Mouse (Mus musculus) urinary bladder, postnatal 10 days (tissue): Measurements from ENCODE around the gene Vat1l.
A peak's percentile ranks its signal among the peaks of the same experiment; 100 is the strongest.

Source experiments
- DNase-seq: peaks from one replicate; pipeline ENCODE4 v3.0.0; 2022; ENCODE audit warnings: low spot score

The Vat1l gene

DNA sequence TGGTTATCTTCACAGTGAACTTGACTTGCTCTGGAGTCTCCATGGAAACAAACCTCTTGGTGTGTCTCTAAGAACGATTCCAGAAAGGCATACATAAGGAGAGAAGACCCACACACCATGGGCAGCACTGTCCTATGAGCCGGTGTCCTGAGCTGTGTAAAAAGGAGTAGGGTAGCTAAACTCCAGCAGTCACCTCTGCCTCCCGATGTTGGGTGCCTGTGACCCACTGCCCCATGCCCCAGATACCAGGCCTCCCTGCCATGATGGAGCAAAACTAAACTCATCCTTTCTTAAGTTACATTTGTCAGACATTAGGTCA, 90.3 kb downstream of the Vat1l start:
- no peak for DNase-seq

DNA sequence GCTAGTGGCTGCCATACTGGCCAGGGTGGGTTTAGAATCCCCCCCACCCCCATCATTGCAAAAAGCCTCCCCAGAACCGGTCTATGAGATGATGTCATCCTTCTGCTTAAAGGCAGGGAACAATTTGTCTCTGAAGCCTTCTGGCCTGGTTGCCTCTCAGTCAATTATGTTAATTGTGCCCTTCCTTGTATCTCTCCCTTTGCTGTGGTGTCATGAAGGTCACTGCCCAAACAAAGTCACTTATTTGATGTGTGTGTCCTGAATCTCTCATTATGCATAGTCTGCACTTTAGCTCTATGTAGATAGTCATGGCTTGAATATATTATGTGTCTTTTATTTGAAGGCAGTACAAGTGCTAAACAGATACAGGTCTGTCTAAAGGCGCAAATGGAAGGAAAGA, 92.8 kb downstream of the Vat1l start:
- no peak for DNase-seq

DNA sequence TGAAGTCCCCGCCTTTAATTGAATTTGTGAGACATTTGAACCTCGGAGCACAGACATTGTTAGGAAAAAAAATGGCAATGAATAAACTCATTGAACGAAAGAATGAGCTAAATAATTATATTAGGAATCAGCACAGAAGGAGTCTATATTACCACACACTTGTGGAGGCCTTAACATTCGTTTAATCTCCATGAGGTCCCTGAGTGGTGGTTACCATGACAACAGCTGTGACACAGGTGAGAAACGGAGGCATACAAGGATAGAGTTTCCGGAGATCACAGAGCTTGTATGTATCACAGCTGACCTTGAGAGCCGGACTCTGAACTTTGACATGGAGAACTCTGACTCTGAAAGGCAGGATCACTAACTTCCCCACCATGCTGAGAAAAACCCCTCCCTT, 94.7 kb downstream of the Vat1l start:
- DNase-seq, result no peak

DNA sequence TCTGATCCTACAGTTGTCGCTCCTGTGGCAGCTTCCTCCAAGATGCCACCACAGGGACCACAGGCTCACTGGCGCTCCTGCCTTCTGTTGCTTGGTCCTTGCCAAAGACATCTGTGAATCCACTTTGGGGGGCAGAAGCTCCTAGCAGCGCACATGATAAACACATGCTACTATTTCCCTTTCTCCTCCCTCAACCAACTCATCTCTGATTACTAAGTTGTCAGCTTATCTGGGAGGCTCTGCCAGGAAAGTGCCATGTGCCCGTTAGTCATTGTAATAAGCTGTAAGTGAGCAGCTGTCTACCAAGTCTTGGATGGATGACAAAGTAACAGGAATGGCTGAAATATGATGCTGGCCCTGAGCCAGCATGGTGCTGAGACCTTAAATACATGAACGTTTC, 100.9 kb downstream of the Vat1l start:
- DNase-seq, result no peak

DNA sequence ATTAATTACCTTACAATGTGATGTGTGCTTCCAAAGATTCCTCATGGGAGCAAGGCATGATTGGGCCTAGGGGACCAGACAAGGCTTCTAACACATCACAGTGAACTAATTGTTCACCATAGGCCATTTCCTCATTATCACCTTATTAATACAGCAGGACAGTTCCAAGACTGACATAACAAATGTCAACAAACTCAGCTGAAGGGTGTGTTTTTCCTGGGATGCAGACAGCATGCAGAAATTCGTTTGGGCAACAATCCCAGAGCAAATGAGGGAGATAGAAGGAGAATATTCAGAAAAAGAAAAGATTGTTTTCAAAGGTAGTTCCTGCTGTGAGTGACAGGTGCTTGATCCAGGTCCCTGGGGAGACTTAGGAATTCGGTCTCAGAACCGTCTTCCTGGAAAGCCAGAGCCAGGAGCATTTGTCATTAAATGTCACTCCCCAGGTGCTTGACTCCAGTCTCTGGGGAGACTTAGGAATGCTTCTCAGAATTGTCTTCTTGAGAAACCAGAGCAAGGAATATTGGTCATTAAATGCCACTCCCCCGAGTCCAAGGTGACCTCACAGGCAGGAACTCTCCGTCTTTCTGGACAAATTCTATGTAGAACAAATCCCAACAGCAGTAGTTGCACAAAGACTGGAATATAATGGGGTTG, 109.4 kb downstream of the Vat1l start:
- no peak for DNase-seq

DNA sequence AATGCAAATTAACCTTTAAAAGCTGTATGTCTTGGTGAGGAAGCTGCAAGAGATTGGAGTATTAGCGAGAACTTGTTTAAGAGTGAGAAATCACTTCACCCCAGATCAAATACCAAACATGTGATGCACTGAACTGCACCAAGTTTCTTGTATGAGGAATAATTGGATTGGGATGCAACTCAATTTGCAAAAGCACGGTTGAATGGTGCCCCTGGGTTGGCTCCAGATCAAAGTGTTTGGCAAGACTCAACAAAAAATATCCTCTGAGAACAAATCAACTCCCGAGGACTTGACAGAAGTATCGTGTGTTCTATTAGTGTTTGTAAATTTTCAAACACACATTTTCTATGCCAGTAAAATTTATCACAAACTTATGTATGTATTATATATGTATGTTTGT, 112.7 kb downstream of the Vat1l start:
- no peak for DNase-seq

DNA sequence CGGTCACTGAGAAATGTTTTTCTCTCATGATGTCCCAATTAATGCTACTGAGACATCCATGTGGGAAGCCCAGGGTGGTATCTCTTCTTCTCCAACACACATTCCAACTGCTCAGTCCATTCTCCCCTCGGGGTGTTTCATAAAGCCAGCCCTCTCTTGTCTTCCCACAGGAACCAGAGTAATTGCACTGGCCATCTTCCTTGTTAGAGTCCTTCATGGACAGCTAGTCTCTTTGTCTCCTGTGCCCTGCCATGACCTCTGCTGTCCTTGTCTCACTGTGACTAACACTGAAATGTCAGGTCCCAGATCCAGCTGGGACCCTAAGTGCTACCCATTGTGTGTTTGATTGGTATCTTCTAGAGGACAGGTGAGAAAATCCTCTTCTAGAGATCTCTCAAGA, 116.7 kb downstream of the Vat1l start:
- DNase-seq, result no peak

DNA sequence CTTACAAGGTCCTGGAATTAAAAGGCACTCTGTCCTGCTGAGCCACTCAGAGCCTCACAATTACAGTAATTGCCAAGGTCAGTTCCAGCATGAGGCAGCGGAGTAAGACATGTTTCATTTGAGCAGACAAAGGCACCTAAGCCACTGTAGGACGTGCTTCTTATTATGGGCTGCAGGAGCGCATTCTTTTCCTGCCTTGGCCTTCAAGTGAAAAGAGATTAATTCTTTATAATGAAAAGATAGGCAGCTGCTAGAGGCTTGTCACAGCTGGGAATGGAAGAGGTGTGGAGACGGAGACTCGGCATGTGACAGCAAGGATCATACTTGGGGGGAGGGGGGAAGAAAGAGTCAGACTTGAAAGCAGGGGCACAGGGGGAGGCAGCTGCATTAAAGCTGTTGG, 126.5 kb downstream of the Vat1l start:
- DNase-seq, result no peak

DNA sequence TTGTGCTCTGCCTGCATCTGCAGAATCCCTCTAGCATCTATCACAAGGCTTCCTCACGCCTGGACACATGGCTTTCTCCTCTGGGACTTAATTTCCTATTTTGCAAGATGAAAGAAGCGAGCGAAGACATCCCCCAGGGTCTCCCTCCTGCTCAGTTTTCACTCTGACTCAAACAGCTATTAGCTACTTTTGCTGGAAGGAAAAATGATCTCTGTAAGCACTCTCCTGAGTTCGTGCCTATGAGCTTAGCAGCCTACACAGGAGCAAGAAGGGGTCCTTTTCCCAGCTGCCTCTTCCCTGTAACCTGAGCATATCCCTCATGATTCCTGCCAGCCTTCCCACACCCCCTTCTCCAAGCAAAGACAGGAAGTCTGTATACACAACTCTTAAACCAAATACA, 127.5 kb downstream of the Vat1l start:
- no peak for DNase-seq

DNA sequence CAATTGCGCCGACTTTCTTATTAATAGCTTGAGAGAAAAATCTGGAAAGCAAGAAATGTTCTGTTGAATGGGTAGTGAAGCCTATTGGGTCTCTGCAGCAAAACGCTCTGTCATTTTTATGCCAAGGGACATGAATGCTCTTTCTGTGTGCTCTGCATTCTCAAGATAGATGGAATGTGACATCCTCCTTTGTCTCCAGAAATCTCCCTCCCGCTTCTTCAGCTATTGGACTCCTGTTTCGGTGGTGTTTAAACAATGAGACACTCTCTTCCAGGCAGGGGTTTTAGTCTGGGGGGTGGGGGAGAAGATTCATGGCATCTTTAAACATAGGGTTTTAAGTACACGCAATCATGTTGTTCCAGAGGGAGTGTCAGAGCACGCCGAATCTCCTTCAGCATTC, 130.3 kb downstream of the Vat1l start:
- no peak for DNase-seq

DNA sequence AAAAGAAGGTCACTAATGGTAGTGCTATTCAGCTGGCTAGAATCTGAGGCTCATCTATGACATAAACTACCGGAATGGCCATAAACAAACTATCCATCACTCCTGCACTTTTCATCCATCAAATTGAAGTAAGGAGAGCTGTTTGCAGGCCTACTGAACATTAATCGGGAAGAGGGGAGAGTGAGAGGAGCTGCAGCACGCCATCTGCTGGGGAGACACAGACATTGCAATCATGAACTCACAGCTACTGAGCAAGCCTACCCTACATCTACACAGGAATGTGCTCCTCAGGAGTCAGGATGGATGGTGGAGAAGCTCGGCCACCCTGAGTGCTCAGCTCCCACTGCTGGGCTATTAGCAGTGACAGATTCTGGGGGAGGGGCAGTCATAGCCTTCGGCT, 136.9 kb downstream of the Vat1l start:
- DNase-seq, result no peak

DNA sequence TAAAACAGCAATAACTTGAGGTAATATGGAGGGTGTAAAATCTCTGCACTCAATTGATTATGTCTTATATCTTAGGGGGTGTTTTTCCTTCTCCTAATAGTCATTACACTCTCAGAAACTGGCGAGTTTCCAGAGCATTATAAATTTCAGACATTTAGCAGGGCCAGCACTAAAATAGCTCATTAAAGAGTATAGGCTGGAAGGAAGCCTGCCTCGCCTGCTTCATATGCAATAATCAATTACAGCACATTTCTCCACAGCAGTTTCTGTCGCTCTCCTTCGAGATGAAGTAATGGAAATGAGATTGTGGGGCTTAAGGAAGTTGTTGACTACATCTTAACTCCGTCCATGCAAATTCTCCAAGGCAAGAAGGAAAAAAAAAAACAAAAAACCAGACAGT, 139.4 kb downstream of the Vat1l start:
- no peak for DNase-seq

DNA sequence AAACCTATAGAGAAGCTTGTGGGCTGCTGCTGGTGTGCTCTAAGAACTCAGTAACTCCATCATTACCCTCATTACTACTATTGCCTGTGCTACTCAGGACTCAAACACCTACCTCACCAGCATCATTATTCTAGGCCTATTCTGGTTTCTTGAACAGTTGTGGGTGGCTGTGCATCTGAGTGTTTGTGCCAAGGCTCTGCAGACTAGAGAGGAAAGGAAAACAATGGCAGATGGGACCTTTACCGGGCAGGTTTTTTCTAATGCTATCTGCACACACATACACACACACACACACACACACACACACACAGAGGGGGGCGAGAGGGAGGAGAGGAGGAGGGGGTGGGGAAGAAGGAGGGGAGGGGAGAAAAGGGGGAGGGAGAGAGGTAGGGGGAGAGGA, 140.6 kb downstream of the Vat1l start:
- no peak for DNase-seq

DNA sequence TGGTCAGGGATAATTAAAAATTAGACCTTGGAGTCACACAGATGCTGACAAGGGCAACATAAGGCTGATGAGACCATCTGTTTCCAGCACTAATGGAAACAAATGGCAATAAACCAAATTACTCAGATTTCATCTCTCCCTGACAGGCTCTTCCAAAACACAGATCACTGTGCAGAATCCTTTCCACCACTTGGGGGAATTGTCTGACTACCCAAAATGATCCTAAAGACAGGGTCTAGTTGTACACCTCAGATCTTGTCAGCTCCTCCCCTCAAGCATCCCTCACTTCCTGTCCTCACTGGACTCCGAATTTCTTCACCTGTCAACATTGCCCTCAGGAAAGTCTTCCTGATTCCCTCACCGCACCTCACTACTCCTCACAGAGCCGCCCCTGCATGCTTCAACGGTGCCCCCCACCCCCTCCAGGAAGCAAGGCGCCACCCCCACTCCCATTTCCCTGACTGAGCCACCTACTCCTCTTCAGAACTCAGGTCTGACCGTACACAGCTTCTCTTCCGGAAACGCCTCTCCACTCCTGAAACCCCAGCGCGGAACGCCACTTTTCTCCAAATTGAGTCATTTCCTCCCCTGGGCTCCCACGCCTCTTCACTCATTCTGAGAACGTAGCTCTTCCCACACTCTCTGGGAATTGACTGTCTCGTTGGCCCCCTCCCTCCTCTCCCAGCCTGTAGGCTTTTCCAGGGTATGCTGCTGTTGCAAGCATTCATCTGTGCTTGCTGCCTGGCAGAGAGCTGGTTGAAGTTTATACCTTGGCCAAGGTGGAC, 146.4 kb downstream of the Vat1l start:
- DNase-seq, result no peak

DNA sequence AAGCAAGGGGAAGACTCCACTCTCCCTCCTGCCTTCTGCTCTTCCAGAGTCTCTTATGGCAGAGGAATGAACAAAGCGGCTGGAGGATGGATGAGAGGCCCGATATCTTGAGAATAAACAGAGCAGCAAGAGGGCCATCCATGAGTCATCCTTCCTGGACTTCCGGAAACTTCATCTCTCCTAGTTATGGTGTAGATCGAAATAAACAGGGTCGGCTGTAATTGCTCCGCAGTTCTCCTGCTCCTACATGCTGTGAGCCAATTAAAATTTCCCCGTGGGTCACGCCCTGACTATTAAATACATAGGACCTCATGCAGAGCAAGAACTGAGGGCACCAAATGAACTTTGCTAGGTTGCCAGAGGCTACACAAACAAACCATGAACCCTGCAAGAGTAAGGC, 155.1 kb downstream of the Vat1l start:
- DNase-seq, result no peak

DNA sequence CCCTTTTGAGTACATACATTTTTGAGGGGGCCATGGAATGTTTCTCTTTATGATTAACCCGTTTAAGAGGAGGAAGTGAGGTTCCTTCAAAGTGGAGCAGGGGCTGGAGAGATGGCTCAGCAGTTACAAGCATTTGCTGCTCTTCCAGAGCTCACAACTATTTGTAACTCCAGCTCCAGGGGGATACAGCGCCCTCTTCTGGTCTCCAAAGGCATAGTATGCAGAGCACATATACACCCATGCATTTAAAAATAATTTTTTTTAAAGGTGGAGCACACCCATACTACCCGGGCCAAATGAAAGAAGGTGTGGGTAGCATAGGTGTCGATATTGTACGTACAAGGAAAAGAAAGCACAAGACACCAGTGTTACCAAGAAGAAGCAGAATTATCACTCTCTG, 157.8 kb downstream of the Vat1l start:
- no peak for DNase-seq

DNA sequence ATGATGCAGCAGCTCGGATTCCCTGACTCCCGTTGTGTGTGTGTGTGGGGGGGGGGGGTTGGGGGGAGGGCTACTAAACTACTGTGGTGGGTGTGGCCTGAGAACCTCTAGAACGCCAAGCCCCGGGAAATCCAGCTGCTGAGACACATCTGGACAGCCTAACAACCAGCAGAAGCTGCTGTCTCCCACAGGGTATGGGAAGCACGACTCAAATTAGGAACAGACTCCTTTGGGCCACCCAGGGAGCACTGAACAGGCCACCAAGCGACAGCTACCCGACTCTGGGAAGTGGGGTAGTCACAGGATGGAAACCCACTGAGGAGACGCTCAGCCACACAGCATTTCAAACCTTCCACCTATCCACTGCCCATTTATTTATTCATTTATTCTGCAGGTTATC, 158.2 kb downstream of the Vat1l start:
- DNase-seq, result no peak

DNA sequence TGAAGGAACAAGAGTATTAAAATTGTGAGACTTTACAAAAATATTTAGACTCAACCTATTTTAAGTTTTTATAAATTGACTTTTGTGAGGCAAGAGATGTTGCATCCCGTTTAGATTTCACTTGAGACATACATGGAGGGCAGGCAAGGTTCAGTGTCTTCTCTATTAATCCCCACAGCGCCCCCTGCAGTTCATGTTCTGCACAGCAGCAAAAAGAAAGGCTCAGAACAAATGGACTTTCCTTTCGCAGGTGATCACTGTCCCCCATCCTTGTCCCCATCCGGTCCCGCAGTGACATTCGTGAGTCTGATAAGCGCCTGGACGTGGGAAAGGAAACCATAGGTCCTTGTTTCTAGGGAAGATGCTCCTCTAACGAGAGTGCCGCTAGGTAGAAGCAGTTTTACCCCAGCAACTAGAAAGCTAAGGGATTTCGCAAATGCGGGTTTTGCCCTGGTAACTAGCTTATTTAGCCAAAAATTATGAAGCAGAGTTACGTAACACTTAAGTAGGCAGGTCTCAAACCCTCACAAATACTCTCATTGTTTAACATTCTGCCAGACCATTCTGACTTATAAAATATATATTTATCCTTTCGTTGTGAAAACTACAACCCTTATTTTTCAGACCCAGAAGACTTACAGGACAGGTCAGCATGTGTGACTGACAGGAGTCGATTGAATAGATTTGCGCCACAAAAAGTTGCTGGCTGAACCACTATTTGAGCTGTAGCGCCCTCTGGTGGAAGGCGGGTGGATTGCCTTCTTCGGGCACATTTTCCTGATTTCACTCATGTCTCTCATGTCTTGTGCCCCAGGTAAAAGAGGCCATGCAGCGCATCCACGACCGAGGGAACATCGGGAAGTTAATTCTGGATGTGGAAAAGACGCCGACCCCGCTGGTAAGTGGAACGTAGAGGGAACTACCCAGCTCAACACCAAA, 163.9 kb downstream of the Vat1l start:
- peak; percentile 41 for DNase-seq

DNA sequence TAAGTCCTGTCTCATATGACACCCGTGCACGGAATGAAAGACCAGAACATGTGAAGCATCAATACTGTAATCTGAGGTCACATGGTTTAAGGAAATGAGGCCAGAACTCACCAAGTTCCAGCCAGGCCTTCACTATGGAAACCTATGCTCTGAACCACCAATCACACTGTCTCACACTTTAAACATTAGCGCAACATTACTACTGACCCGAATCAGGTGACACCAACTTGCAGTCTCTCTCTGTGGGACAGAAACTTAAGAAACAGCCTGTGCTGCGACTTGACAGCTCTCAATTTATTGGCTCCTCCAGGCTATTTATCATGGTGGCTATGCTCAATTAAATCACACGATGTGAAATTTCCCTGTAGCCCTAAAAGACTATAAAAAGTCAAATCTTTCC, 169.0 kb downstream of the Vat1l start:
- no peak for DNase-seq

DNA sequence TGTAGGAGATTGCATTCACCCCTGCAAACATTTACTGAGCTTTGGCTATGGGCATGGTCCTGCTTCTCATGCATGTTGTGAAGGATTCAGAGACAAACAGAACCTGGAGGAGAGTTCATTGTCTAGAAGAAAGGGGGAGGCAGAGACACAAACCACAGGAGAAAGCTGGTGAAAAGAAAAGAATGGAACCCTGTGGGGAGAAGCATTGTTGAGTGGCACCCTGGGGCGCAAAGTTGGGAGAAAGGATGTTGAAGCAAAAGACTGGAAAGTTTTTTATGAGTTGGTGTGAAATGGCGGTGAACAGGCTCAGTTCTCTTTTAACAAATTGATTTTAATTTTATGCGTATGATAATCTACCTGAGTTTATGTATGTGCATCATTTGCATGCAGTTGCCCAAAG, 178.8 kb downstream of the Vat1l start:
- DNase-seq, result no peak

DNA sequence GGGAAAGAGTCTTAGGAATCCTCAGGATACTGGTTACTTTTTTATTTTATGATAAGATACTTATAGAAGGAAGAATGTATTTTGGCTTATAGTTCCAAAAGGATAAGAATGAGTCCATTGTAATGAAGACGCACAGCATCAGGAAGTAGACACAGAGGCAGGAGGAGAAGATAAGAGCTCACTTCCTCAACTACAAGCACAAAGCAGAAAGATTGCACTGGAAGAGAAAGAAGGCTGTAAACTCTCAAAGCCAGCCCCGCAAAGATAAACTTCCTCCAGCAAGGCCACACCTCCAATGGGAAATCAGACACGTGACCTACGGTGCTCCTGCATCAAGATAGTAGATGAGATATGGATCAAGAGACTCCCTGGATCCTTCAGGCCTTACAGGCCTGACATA, 182.1 kb downstream of the Vat1l start:
- DNase-seq, result no peak

DNA sequence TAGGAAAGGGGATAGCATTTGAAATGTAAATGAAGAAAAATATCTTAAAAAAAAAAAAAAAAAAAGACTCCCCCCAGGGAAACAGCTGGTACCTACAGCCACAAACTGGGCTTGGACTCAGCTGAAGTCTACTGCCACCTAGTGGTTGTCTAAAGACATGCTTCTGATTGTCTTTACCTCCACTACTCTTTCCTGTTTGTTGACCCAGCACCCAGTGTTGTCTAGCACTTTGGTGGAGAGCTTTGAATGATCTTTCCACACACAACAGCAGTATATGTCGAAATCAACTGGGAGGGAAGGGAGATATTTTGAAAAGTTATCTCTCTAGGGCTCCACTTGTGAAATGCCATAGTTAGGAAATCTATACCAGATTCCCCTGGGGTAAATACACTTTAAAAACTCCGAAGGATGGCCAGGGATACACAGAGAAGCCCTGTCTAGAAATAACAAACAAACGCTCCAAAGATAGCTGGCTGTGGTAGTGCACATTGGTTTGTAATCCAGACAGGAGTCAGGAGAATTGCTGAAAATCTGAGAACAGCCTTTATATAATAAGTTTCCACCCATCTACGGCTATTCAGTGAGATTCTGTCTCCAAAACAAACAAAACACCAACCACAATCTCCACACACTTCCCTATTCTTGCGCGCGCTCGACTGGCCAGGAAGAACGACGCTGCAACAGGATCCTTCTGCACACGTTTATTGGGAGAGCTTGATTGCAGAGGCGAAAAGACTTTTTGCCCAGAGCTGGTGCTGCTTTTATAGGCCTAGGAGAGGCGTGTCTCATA, 185.2 kb downstream of the Vat1l start:
- no peak for DNase-seq
